8 mouse cellular contexts compared by ENCODE assay signal in the genomic region with DNA sequence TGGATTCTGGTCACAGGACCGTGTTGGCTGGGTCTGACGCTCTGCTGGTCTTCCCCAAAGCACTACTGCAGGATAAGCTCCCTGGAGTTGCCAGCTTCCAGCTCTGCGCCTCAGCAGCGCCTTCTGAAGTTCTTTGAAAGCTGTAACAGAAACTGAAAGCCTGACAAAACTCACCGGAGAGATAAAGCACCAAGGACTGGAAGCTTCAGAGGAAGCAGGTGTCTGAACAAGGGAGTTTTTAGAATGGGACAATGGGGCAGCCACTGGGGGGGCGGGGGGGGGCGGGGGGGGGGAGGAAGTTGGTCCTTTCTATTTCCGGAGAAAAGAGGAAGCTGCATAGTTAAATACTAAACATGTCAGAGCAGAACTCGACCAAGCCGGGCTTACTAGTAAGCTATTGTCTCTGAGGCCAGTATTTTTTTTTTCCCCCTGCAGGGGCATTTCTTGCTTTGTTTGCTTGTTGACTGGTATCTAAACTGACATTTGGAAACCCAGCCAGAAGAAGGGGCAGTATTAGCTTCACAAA.
DNase-seq lines count a peak whose midpoint lies in the region; ATAC-seq lines count a peak whose summit lies in the region.

No protein-coding gene starts in this region.

- intact Hi-C loops in heart, postnatal 36 days (cut with DNase I): loop anchor here (1.0 to 5.0 kb wide), 4 partner anchors 144 to 351 kb away; partner anchors contain the start of gene Klf7

- DNase-seq in A20 (ENCODE audit: low read depth, low spot score): peak; percentile 57
- peak; percentile 78 to 90 for DNase-seq in adrenal gland, adult (ENCODE audit: inconsistent age in 2 of 2, low spot score in 1 of 2)
- DNase-seq in heart, postnatal 36 days: peak; percentile 57 to 68
- peak; percentile 49 to 68 for DNase-seq in kidney, postnatal 4 days
- peak; percentile 57 to 62 for DNase-seq in lung, adult 18-20 months
- peak; percentile 28 for DNase-seq in neural tube, embryonic 11.5 days (ENCODE audit: low spot score)
- DNase-seq in testis, postnatal 10 days (ENCODE audit: low spot score): peak; percentile 48

- H3K4me3 ChIP-seq in forebrain, embryonic 13.5 days: no peak overlapping the region
- no peak overlapping the region for H3K4me3 ChIP-seq in neural tube, embryonic 11.5 days (ENCODE audit: low read depth, low read length)

- peak overlapping the region; percentile 38 for H3K4me2 ChIP-seq in forebrain, embryonic 13.5 days
- H3K4me2 ChIP-seq in neural tube, embryonic 11.5 days (ENCODE audit: low read depth): 0 out of 2 replicates have a peak overlapping the region, but pooled peaks have one; percentile 8

- H3K4me1 ChIP-seq in forebrain, embryonic 13.5 days: peaks cover 14% of the 10 kb centered on the region
- 0 out of 2 replicates have a peak, but pooled peaks cover 4% of the 10 kb centered on the region for H3K4me1 ChIP-seq in neural tube, embryonic 11.5 days (ENCODE audit: control insufficient read depth, insufficient read depth, low read length)

- H3K36me3 ChIP-seq in forebrain, embryonic 13.5 days (ENCODE audit: poor library complexity, severe bottlenecking): no peaks in the 10 kb centered on the region
- H3K36me3 ChIP-seq in neural tube, embryonic 11.5 days (ENCODE audit: control insufficient read depth, insufficient read depth, low read length): no peaks in the 10 kb centered on the region

- no peak overlapping the region for H3K9ac ChIP-seq in forebrain, embryonic 13.5 days
- H3K9ac ChIP-seq in neural tube, embryonic 11.5 days (ENCODE audit: low read length): no peak overlapping the region

- no peaks in the 10 kb centered on the region for H3K9me3 ChIP-seq in forebrain, embryonic 13.5 days (replicated peaks)
- H3K9me3 ChIP-seq in neural tube, embryonic 11.5 days (ENCODE audit: control insufficient read depth, low read length): no peaks in the 10 kb centered on the region

- WGBS in forebrain, embryonic 13.5 days: 6% methylated on average over 9 of the region's 10 CpGs
- 31% methylated on average over 9 of the region's 10 CpGs for WGBS in neural tube, embryonic 11.5 days

- ATAC-seq in forebrain, embryonic 13.5 days: no peak
- no peak for ATAC-seq in neural tube, embryonic 11.5 days (ENCODE audit: insufficient read depth, low FRiP score, low TSS enrichment)

- H3K27me3 ChIP-seq in forebrain, embryonic 13.5 days: no peaks in the 10 kb centered on the region
- H3K27me3 ChIP-seq in neural tube, embryonic 11.5 days (ENCODE audit: control insufficient read depth, insufficient read depth, low read length): no peaks in the 10 kb centered on the region

- H3K27ac ChIP-seq in forebrain, embryonic 13.5 days: no peak overlapping the region; the same call in 1 of the 2 replicates
- H3K27ac ChIP-seq in neural tube, embryonic 11.5 days (ENCODE audit: low read depth, low read length): no peak overlapping the region

Comparison
In these comparisons a context has a peak if more than half of its experiments do, and no peak if none do; other contexts are left out.
1. DNase-seq: peak in every context shown above with its lines; median percentile 84 in adrenal gland, adult; 62 in heart, postnatal 36 days; 60 in lung, adult 18-20 months; 58 in kidney, postnatal 4 days; 57 in A20; 48 in testis, postnatal 10 days; 28 in neural tube, embryonic 11.5 days.